Mouse (Mus musculus) stomach, postnatal 0 days (tissue): ENCODE measurements at regions not wholly inside any gene's neighbourhood (a gene's known extent, or its start where the extent isn't known, plus 50 kb on each side); places are given as distances from the start of the nearest gene placed in this dataset.

Experiments used
- CTCF ChIP-seq: IDR thresholded peaks from 2 replicates; pipeline ENCODE4 v1.5.1; 2016; ENCODE audit warnings: antibody characterized with exemption, low read depth, mild to moderate bottlenecking, moderate library complexity
- EP300 ChIP-seq: optimal IDR thresholded peaks from 2 replicates; pipeline ENCODE3; 2016; ENCODE audit warnings: antibody characterized with exemption

DNA sequence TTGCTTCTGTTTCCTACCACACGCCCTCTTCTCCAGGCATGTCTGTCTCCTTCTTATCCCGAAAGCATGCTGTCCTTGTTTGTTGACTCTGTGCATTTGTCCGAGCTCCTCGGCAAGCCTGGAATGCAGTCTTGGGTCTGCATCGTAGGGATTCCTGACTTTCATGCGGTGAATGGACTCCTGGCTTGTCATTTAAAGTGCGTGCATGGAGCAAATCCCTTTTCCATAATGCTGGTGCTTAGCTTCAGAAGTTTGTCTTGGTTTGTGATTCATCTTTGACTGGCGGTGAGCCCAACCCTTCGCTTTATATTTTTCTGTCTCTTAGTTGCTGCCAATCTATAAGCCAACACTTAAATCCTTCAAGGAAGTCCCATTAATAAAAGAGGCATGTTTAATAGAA lies 62.2 kb downstream of the Nog start:
- TF ChIP-seq CTCF (no peak), EP300 (no peak)
